Mouse (Mus musculus) layer of hippocampus, postnatal 14 days (tissue): ENCODE data around the gene Aak1. TPM values are rescaled to one million over a fixed set of nuclear protein-coding genes. Genes with fewer than 3 reads are reported as not detected.
"Not testable (repeated sequence)": the region's sequence is repeated elsewhere in the genome, so short reads cannot be mapped to it uniquely, and the experiment has no call there.

ENCODE experiments used
- DNase-seq, 2 experiments: peaks; one replicate each; pipeline ENCODE4 v3.0.0; 2021 to 2022; ENCODE audit warnings: low spot score in 2 of 2, mixed read lengths in 1 of 2
- total RNA-seq, 2 experiments: library from RNA; stranded (reverse); gene quantifications; 2 replicates each; pipeline ENCODE4 v1.2.3; 2021

Gene Aak1
- total RNA-seq, 2 experiments from 2014 or later: 404 to 410 TPM

DNA sequence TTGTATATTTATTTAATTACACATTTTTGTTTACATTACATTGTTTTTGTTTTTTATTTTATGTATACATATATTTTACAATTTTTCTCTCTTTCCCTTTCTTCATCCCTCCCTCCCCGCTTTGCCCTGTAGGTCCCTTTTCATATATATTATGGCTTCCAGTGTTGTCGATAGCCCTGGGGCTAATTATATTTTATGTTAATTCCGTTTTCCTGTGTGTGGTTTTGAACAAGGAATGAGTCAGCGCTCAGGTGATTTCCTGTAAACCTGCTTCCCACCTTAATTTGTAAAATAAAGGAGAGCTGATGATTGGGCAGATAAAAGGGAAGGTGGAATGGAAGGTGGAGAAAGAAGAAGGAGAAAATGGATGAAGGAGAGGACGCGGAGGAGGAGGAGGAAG lies 159.6 kb downstream of the Aak1 start, which contains the start of gene Nfu1:
TSS of gene Nfu1 (plus strand) at position 350 of the 400 bp plus-strand sequence.
- DNase-seq: no peak

DNA sequence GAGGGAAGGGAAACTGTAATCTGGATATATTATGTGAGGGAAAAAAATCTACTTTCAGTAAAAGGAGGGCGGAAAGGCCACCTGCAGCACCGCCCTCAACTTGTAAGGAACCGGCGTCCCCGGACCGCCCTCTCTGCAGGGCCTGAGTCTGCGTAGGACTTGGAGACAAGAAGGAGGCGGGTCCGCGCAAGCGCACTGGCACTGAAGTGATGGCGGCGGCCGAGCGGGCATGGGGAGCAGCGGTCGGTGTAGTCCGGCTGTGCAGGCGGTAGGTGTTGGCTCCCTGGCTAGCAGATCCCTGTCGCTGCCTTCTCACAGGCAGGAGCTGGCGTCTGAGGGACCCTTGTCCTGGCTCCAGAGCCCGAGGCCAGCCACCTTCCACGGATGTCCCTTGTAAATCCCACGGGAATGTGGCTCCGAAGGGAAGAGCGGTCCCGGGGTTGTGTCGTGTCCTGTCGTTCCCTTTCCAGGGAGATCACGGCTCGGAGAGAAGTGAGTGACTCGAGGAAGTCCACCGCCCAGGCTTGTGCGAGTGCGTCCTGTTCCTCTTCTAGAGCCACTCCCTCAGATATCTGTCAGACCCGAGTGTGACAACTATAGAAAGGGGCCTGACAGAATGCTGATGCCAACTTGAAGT lies 160.5 kb downstream of the Aak1 start:
- DNase-seq: peak; percentile 90 to 94

DNA sequence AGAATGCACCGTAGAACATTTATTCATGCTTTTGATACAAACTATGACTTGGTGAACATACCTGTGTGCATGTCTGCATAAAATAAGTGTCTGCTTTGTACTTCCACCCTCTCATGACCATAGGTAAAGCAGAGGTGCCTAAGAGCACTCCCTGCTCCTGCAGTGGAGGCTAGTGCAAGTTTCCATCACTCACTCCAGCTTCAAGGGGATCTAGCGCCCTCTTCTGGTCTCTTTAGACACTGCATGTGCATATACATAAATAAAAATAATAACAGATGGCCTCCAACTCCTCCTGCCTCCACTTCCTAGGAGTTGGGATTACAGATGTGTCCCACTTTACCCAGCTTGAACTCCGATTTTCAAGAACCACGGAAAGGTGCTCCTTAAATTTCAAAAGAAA lies 167.6 kb downstream of the Aak1 start:
- DNase-seq: peak in 1 of 2 experiments; percentile 48

GRCm38 (mm10) chr6:87018874-87019273 lies 169.6 kb downstream of the Aak1 start:
- no peak for DNase-seq

GRCm38 (mm10) chr6:87021791-87022190 lies 172.5 kb downstream of the Aak1 start:
- DNase-seq: no peak

GRCm38 (mm10) chr6:87026980-87027379 lies 177.7 kb downstream of the Aak1 start:
- no peak for DNase-seq

GRCm38 (mm10) chr6:87028881-87029280 lies 179.6 kb downstream of the Aak1 start:
- DNase-seq: no peak

- DNase-seq: not testable (repeated sequence)
Observed at GRCm38 (mm10) chr6:87031310-87031709, 182.0 kb downstream of the Aak1 start.

GRCm38 (mm10) chr6:87032401-87032800 lies 183.1 kb downstream of the Aak1 start:
- no peak for DNase-seq

GRCm38 (mm10) chr6:87034395-87034794 lies 185.1 kb downstream of the Aak1 start:
- DNase-seq: no peak

DNA sequence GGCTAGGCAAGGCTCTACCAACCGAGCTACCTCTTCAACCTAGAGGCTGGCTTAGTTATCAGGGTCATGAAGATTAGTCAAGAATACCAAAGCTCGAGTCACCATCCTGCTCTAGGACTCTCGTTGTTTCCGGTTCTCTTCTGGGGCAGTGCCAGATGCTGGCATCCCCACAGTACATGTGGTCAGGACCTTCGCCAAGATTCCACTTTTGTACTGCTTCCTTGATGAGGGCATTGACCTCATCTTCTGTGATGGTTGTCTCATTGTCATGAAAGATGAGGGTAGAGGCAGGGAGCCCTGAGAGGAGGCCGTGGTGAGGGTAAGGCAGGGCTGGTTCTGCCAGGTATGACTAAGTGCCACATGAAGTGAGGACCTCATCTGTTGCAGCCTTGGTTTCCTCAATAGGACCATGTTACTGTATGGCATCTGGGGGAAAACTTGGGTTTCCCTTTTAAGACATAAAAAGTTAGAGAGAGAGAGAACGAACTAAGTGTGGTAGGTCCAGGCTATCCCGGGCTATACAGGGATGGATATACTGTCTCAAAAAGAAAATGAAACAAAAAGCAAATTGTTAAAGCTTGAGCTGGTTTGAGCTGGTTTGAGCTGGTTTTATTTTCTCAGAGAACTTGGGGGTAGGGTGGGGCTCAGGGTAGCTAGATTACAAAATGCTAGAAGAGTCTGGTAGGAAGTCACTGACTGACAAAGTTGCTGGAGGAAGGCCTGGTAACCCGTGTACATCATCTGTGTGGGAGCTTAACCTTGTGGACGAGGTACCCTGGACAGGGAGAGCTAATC lies 188.7 kb downstream of the Aak1 start:
- no peak for DNase-seq

GRCm38 (mm10) chr6:87039161-87039560 lies 189.8 kb downstream of the Aak1 start:
- no peak for DNase-seq

- DNase-seq: peak in 1 of 2 experiments; percentile 33
Observed at GRCm38 (mm10) chr6:87040971-87041370, 191.7 kb downstream of the Aak1 start.

- DNase-seq: no peak
Observed at GRCm38 (mm10) chr6:87041431-87041830, 192.1 kb downstream of the Aak1 start.

DNA sequence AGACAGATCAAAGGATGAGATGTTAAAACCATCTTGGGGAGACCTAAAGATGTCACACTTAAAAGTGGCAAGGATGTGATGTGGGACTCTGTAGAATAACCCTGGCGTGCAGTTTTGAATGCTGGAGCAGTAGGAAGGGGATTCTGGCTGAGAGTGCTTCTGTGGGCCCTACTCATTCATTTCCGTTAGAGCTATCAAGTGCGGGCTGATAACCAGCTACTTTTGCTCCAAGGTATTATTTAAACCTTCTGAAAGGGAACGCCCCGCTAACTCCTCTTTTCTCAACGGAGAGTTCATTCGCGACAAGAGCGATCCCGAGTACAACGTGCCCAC lies 192.7 kb downstream of the Aak1 start:
- no peak for DNase-seq

- peak; percentile 91 to 94 for DNase-seq
Observed at GRCm38 (mm10) chr6:87042337-87043130, 193.2 kb downstream of the Aak1 start, which contains the start of gene Gfpt1. Gfpt1 (plus strand) TSS chr6:87042846.

DNA sequence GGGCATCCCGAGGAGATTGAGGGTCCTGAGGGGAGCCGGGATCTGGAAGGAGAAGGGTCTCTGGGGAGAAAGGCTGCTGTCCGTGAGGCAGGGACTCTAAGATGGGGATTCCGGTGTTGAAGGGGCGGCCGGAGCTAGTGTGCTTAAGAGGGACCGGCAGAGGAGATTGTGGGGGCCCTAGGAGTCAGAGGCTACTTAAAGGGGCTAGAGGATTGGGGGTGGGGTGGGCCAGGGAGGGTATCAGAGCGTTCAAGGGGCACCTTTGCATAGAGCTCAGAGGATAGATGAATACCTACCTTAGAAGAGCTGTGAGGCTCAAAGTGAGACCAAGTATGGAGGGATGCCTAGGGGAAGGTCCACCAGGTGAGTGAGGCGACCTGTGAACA lies 193.8 kb downstream of the Aak1 start:
- DNase-seq: no peak

DNA sequence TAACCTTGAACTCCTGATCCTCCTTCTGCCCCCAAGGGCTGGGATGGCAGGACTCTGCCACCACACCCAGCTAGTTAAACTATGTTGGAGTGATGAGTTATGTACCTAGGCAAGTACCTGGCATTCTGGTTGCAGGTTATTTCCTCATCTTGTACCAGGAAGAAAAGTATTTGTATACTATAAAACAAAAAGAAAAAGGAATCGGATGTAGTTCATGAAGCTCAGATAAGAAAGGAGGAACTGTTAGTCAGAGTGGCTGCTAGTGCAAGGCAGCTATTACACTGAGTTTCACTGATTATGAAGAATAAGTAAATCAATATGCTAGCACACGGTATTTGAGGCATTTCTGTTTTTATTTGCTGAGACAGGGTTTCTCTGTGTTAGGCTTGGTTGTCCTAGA lies 195.6 kb downstream of the Aak1 start:
- no peak for DNase-seq

GRCm38 (mm10) chr6:87045507-87045906 lies 196.2 kb downstream of the Aak1 start:
- DNase-seq: no peak

DNA sequence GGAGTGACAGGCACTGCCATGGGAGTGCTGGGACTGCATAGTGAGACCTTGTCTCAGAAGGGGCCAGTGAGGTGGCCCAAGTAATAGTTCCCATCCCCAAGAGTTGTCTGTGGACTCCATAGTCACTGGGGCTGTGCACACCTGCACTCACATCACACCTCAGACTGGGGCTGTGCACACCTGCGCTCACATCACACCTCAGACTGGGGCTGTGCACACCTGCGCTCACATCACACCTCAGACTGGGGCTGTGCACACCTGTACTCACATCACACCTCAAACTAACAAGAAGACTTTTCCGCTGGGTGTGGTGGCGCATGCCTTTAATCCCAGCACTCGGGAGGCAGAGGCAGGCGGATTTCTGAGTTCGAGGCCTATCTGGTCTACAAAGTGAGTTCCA lies 199.4 kb downstream of the Aak1 start:
- DNase-seq: not testable (repeated sequence)

GRCm38 (mm10) chr6:87051886-87052425 lies 202.6 kb downstream of the Aak1 start:
- DNase-seq: no peak
